Mouse (Mus musculus) lung, adult 2 months (tissue): Measurements from ENCODE around the gene Chrm5. TPM values are rescaled to one million over a fixed set of nuclear protein-coding genes. Genes with fewer than 3 reads are reported as not detected.

Source experiments
- DNase-seq: peaks from one replicate; pipeline ENCODE4 v3.0.0; 2022
- H3K4me1 ChIP-seq: fragments of 200-500 bp; 2 replicates; pipeline ENCODE4 v1.6.1; 2011; ENCODE audit warnings: low read length; ENCODE audit not compliant: control insufficient read depth, insufficient read depth
- H3K4me3 ChIP-seq: fragments of 200-500 bp; replicated peaks from 2 replicates; pipeline ENCODE3; 2011; ENCODE audit warnings: low read depth, mild to moderate bottlenecking, control low read depth, low read length; ENCODE audit errors: extremely low read depth
- CTCF ChIP-seq: fragments of 200-500 bp; IDR thresholded peaks from 2 replicates; pipeline ENCODE4 v1.5.1; 2011; ENCODE audit warnings: mild to moderate bottlenecking, low read length, control low read depth; ENCODE audit not compliant: insufficient read depth
- POLR2A ChIP-seq: fragments of 200-500 bp; IDR thresholded peaks from 2 replicates; pipeline ENCODE4 v1.6.1; 2011; ENCODE audit warnings: low read depth, mild to moderate bottlenecking, control low read depth, low read length, borderline replicate concordance; ENCODE audit errors: extremely low read depth
- WGBS: fragments of 180-500 bp; shearing (Covaris S2); methylation state at CpG from one replicate; pipeline ENCODE4 v1.1.7; 2018; 5-methylcytosine and 5-hydroxymethylcytosine counted together
- polyA plus RNA-seq: library from polyadenylated mRNA; depleted of rRNA; stranded (reverse); fragments of >200 nt; gene quantifications from 2 replicates; pipeline ENCODE4 v1.2.3, GENCODE M21; 2012

Gene Chrm5
- polyA plus RNA-seq, 1 experiment = not detected

DNA sequence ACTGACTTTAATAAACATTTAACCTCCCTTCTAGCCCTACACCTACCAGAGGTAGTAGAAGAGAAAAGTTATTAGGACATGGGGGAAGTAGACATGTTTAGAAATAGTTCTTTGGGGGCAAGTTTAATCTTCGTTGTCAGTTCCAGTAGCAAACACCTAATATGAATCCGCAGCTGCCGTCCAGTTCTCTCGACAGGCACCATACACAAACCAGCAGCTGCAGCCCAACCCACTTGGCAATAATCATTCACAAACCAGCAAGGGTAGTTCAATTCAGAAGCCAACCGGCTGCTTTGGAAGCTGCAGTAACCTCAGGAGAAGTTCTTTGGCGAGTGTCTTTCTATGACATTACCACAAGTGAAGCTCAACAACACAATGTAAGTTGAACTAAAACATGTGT lies 23.4 kb upstream of the Chrm5 start:
- no peak for TF ChIP-seq POLR2A
- TF ChIP-seq CTCF = no peak
- no peaks in the 10 kb centered on the region for H3K4me1 ChIP-seq
- no peak overlapping the region for H3K4me3 ChIP-seq
- 76% methylated on average over 6 of the region's 6 CpGs for whole genome bisulfite sequencing
- DNase-seq = no peak

DNA sequence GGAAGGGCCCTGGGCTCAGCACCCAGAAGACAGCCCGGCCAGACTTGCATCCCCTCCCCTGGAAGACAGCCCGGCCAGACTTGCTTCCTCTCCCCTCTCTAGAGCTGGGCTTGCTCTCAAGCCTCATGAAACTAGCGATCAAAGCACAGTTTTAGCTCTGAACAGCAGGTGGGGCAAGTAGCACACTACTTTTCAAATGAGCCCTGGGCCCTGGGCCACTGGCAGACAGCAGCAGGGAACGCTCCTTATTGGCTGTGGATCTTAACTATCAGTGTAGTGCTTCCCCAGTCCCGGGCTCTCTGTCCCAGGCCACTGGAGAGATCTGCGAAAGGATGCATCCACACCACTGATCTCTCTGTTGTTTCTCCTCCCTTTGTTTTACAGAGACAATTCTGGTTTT lies 20.6 kb upstream of the Chrm5 start:
- TF ChIP-seq POLR2A (no peak), CTCF (peak; percentile 67; the same call in 1 of the 2 replicates)
- no peak overlapping the region for H3K4me3 ChIP-seq
- peak; percentile 49 for DNase-seq
- WGBS = 6% methylated on average over 6 of the region's 6 CpGs
- H3K4me1 ChIP-seq = no peaks in the 10 kb centered on the region

DNA sequence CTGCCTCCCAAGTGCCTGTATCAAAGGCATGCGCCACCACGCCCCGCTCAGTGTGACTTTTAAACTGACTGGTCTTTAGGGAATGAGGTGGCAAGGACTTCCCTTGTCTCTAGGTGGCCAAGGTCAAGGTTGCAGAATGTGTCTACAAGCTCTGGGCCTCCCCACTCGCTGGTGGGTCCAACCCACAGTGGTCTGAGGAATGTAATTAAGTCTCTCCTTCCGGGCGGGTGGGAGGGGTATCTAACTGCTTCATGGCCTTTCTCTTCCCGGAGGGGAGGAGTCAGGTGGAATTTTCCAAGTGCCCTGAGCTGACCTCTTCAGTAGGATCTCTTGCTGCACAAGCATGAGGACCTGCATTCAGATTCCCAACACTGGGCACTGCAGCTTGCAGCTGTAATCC lies 17.3 kb upstream of the Chrm5 start:
- no peak for DNase-seq
- no peak overlapping the region for H3K4me3 ChIP-seq
- peaks cover 2% of the 10 kb centered on the region; the same call in 1 of the 2 replicates for H3K4me1 ChIP-seq
- 76% methylated on average over 7 of the region's 7 CpGs for WGBS
- no peak for TF ChIP-seq CTCF
- TF ChIP-seq POLR2A = no peak

DNA sequence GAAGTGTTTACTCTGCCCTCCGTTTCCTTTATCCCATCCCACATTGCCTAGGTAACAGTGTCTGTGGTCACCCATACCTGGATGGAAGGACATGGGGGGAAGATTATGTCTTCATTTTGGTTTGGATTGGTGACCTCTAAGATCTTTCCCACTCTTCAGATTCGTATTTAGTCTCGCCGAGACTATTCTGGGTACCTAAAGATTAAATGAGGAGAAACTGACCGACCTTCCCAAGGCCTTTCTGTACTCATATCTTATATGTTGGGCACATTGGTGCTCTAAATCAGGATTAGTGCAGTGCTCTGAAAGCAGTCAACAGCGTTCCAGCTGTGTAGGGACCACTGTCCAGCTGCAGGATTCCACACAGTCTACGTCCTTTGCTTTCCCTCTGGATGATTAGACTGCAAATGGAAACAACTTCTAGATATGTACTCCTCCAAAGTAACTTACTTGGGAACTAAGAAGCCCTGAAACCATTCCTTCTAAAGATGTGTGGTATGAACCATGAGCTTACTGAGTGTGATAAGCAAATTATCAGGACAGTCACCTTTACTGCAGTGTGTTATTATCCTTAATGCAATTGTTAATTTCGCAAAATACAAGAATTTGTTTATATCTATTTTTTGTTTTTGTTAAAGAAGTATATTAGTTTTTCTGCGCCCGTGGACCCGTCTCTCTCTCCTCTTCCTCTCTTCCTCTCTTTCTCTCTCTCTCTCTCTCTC lies 13.1 kb upstream of the Chrm5 start:
- 33% methylated on average over 11 of the region's 11 CpGs for WGBS
- DNase-seq = no peak
- Histone ChIP-seq H3K4me1 (peaks cover 6% of the 10 kb centered on the region), H3K4me3 (peak overlapping the region; percentile 67)
- TF ChIP-seq POLR2A = no peak
- TF ChIP-seq CTCF = no peak

DNA sequence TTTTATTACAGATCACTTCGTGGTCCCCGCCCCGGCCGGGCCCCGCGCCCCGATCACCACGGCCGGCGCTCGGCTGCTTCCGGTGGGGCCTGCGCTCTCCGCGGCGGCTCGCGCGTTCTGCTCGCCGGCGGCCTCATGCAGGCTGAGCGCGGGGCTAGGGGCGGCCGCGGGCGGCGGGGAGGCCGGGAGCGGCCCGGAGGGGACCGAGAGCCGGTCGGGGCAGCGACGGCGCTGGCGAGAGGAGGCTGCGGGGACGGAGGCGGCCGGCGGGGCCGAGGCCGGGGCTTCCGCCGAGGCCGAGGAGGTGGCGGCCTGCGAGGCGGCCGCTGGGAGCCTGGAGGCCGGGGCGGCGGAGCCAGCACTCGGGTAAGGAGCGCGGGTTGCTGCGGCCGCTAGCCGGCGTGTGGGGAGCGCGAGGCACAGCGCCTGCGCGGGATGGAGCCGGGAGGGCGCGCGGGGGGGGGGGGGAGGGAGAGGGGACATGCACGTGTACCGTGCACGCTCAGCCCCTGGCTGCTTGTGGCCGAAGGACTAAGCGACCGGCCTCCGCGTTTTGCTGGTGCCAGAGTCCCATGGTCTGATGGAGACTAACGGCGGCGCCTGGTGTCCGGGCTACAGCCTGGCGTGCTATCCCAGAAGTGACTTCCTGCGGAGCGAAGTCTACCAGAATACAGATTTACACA lies 12.4 kb upstream of the Chrm5 start, which contains the start of gene Aven:
Aven (plus strand) TSS at position 109 of the 683 bp plus-strand sequence.
- peak; percentile 63; the same call in 1 of the 2 replicates for TF ChIP-seq POLR2A
- no peak for TF ChIP-seq CTCF
- H3K4me1 ChIP-seq = peaks cover 6% of the 10 kb centered on the region
- peak within 1 kb of the TSS; percentile 67 for H3K4me3 ChIP-seq
- peak; percentile 86 for DNase-seq
- whole genome bisulfite sequencing = under 1% methylated on average over 75 of the region's 87 CpGs

DNA sequence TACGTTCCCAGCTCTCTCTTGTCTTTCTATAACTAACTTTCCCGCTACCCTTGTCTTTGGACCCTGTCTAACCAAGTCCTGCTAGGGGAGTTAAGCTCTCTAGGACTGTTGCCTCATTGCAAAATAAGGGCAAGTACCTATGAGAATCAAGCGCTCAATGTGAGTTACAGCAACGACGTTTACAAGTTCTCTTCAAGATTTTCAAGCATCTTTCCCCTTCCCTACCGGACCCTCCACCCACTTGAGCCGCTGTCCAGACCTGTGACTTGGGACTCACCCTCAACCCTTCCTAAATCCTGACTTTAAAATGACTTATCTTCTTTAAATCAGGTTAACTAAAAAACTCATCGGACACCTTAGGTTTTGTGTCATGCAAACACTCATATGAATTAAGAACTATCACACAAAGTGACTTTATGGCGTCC lies 11.9 kb upstream of the Chrm5 start:
- DNase-seq = no peak
- TF ChIP-seq CTCF (no peak), POLR2A (no peak)
- 8% methylated on average over 9 of the region's 9 CpGs for WGBS
- H3K4me1 ChIP-seq = peaks cover 6% of the 10 kb centered on the region
- H3K4me3 ChIP-seq = peak overlapping the region; percentile 67

DNA sequence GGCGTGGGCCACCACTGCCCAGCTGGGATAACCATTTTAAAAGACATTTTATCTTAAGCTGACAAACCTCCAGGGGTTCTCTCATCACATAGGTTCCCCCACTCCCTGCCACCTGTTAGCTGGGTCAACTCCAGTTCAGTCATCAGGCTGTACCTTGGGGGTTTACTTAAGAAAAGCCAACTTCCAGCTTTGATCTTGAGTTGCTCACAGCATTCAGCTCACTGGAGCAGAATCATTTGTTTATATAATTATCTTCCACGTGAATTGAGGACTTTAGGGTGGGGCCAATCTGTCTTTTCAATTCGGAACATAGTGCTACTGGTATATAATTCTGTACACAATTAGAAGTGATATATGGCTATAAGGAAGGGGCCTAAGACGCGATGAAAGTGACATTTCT lies 11.1 kb upstream of the Chrm5 start:
- WGBS = 64% methylated on average over 5 of the region's 5 CpGs
- no peak for TF ChIP-seq POLR2A
- DNase-seq = no peak
- Histone ChIP-seq H3K4me3 (no peak overlapping the region), H3K4me1 (peaks cover 6% of the 10 kb centered on the region)

DNA sequence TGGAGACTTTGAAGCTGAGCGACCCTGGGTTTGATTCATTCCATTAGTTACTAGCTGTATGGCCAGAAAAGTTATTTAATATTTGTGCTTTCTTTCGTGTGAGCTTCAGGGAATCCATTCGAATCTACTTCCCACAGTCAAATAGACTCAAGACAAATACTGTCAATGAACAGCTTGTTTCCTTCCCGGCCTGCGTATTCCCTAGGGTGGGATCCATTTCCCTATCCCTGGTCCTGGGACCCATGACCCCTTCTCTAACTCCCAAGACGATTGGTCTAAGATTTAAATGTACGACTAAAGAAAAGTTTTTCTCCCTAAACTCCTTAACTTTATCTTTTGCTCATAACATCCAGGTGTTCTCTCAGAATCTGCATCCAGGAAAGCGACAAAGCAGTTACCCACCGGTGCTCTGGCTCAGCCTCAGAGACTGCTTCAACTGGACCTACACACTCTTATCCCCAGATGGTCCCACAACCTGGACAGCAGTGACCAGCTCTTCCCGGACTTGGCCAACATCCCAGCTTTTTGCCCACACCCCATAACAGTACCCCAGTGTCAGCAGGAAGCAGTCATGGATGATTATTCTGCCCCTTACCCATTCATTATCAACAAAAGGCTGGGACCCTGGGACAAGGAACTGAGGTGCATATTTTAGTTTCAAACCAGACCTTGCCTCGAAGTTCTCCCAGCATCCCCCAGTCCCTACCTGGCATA lies 10.1 kb upstream of the Chrm5 start:
- Histone ChIP-seq H3K4me3 (no peak overlapping the region), H3K4me1 (peaks cover 6% of the 10 kb centered on the region)
- WGBS = 81% methylated on average over 11 of the region's 11 CpGs
- TF ChIP-seq POLR2A (no peak), CTCF (no peak)
- no peak for DNase-seq

DNA sequence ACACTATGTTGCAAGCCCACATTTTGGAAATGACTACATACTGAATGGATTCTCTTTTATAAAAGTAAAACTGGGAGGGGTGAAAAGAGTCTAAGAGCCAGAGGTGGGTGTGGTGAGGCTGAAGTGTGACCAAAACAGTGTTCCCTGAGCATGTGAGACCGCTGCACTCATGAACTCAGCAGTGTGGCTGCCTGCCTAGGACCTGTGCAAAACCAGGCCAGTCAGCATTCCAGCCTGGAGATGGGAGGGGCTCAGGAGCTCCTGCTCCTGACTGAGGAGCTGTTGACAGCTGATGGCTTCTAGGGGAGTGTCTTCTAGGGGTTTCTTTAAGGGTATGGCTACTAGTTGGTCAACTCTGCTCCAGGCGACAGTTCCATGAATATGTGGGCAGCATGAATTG lies 4.3 kb upstream of the Chrm5 start:
- 51% methylated on average over 2 of the region's 2 CpGs for WGBS
- TF ChIP-seq POLR2A = no peak
- no peak for TF ChIP-seq CTCF
- no peak for DNase-seq
- Histone ChIP-seq H3K4me3 (no peak overlapping the region), H3K4me1 (peaks cover 2% of the 10 kb centered on the region; the same call in 1 of the 2 replicates)
